In the genomic region with DNA sequence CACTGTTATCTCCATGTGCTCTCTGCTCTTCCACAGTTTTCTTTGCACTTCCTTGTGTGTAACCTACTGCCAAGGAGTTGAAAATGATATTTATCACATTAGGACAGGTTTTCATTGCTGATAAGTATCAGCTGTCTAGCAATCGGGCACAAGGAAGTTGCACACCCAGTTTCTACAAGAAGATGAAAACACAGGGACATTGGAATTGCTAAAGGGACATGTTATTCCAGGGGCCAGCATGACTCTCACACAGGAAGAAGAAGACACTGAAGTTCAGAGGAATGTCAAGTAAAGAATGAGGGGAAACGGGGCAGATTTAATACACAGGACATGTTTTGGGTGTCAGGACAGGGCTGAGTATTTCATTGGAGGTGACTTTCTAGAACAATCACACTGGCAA, we compare ENCODE assay signal across 12 mouse cellular contexts.
"Had no signal": no experiment of that assay in that cellular context is flagged by ENCODE, and none has a peak within 500 bp of the region (broad histone marks: within the 10 kb centered on the region; RNA-seq: fewer than 3 reads in every experiment).

No protein-coding gene starts in this region.

- DNase-seq: lung, embryonic 14.5 days; right cerebral cortex, postnatal 14 days; thymus, adult 2 months; thymus, postnatal 25 days had no signal

- H3K9ac ChIP-seq: liver, embryonic 15.5 days; lung, embryonic 14.5 days; midbrain, embryonic 12.5 days; stomach, embryonic 15.5 days had no signal

- H3K4me3 ChIP-seq: left cerebral cortex, adult 2 months; limb, embryonic 10.5 days; liver, embryonic 15.5 days; midbrain, embryonic 12.5 days; stomach, embryonic 15.5 days had no signal

- H3K27ac ChIP-seq: left cerebral cortex, adult 2 months; limb, embryonic 10.5 days; liver, embryonic 15.5 days; midbrain, embryonic 12.5 days had no signal

- H3K36me3 ChIP-seq: limb, embryonic 10.5 days; liver, embryonic 15.5 days; midbrain, embryonic 12.5 days; stomach, embryonic 15.5 days had no signal

- H3K4me2 ChIP-seq: liver, embryonic 11.5 days; liver, embryonic 15.5 days; lung, embryonic 14.5 days; midbrain, embryonic 12.5 days; stomach, embryonic 15.5 days had no signal

- H3K4me1 ChIP-seq: liver, embryonic 15.5 days; midbrain, embryonic 12.5 days had no signal

- ATAC-seq: intestine, embryonic 16.5 days; midbrain, embryonic 16.5 days had no signal

- H3K27me3 ChIP-seq: liver, embryonic 15.5 days; midbrain, embryonic 12.5 days; stomach, embryonic 15.5 days had no signal

- H3K9me3 ChIP-seq: limb, embryonic 10.5 days; liver, embryonic 15.5 days; midbrain, embryonic 12.5 days; stomach, embryonic 15.5 days had no signal
